Mouse (Mus musculus): ENCODE measurements around the gene Zfp593. TPM values are rescaled to one million over a fixed set of nuclear protein-coding genes. Genes with fewer than 3 reads are reported as not detected.

The Zfp593 gene
- polyA plus RNA-seq, 1 experiment from 2014 or later: 12.6 TPM

DNA sequence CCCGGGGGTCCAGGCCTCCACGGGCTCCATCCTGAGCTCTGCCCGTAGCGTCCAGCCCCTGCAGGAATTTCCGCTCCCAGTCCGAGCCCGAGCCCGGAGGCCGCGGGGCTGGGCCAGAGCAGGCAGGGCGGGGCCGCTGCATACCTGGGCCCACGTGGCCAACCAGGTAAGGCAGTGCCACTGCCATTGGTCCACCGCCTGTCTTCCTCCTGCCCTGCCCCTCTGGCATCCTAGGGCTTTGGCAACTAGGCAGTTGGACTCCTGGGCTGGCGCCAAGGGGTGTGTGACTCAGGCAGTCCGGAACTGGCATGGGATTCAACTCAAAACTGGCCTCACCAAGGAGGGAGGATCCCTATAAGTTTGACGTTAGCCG, 7.1 kb downstream of the Zfp593 start, which contains the start of gene Cnksr1:
Gene Cnksr1 (minus strand): TSS at position 121 of the 373 bp plus-strand sequence.
- Histone ChIP-seq H3K4me2 (ENCODE audit: low read depth, low read length) (peak within 1 kb of the TSS; percentile 51), H3K36me3 (ENCODE audit: control insufficient read depth, insufficient read depth, low read length) (no peaks in the 10 kb centered on the region), H3K9me3 (ENCODE audit: control insufficient read depth, low read length) (no peaks in the 10 kb centered on the region), H3K9ac (ENCODE audit: low read length) (peak within 1 kb of the TSS; percentile 71), H3K27me3 (ENCODE audit: control insufficient read depth, insufficient read depth, low read depth, low read length) (no peaks in the 10 kb centered on the region; the same call in 1 of the 2 replicates), H3K27ac (ENCODE audit: low read length) (peak within 1 kb of the TSS; percentile 54), H3K4me3 (ENCODE audit: low read length) (peak within 1 kb of the TSS; percentile 56), H3K4me1 (replicated peaks; ENCODE audit: control insufficient read depth, insufficient read depth, low read length) (peaks cover 10% of the 10 kb centered on the region; the same call in 1 of the 2 replicates)
- ATAC-seq (ENCODE audit: low read depth): peak; percentile 97
- WGBS: 1% methylated on average over 18 of the region's 18 CpGs

DNA sequence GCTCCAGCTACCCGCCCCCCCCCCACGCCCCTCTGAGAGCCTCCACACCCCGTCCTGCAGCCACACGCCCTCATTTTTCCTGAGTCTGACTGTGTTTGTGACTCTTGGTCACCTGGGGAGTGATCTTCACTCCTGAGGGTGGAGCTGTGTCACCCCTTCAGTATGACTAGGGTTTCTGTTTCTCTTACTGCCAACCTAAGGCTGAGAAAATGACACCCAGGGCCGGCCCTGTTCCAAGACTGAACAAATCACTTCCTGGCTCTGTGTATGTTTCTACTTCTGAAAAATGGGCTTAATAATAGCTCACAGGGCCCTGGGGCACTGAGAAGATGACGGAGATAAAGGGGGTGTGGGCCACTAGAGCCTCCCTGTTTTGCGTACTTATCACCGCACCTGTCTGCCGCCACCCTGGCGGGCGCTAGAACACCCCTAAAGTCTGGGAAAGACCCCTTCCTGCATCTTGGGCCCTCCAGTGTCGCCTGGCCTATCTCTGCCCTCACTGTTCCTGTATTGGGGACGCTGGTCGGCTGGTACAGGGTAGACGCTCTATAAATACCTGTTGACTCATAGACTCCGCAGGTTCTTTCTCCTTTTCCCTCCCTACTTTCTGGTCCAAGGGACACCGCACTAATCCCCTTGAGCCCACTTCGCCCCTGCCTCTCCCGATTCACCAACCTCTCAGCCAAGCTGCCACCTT, 7.7 kb downstream of the Zfp593 start:
- peak overlapping the region; percentile 56 for H3K4me3 ChIP-seq (ENCODE audit: low read length)
- H3K9me3 ChIP-seq (ENCODE audit: control insufficient read depth, low read length): no peaks in the 10 kb centered on the region
- 14% methylated on average over 18 of the region's 19 CpGs for WGBS
- peak overlapping the region; percentile 54 for H3K27ac ChIP-seq (ENCODE audit: low read length)
- peak; percentile 60 for ATAC-seq (ENCODE audit: low read depth)
- no peaks in the 10 kb centered on the region; the same call in 1 of the 2 replicates for H3K27me3 ChIP-seq (ENCODE audit: control insufficient read depth, insufficient read depth, low read depth, low read length)
- H3K4me1 ChIP-seq (replicated peaks; ENCODE audit: control insufficient read depth, insufficient read depth, low read length): peaks cover 10% of the 10 kb centered on the region; the same call in 1 of the 2 replicates
- peak overlapping the region; percentile 51 for H3K4me2 ChIP-seq (ENCODE audit: low read depth, low read length)
- no peaks in the 10 kb centered on the region for H3K36me3 ChIP-seq (ENCODE audit: control insufficient read depth, insufficient read depth, low read length)
- H3K9ac ChIP-seq (ENCODE audit: low read length): peak overlapping the region; percentile 71

DNA sequence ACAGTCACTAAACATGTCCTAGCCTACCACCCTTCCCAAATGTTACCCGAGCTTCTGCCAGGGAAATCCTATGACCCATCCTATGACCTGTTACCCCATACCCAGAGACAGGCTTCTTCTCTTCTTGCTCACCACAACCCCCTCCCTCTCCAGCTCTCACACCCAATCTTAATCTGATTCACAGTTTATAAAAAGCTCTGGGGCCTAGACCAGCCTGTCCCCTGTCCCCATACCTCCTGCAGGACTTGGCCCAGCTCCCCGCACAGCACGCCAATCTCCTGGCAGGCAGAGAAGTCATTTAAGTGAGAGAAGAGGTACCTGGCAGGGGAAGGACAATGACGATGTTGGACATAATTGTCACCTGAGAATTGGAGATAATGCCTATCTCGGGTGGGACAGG, 10.5 kb downstream of the Zfp593 start:
- WGBS: 79% methylated on average over 5 of the region's 5 CpGs
- Histone ChIP-seq H3K4me2 (ENCODE audit: low read depth, low read length) (no peak overlapping the region), H3K9me3 (ENCODE audit: control insufficient read depth, low read length) (no peaks in the 10 kb centered on the region), H3K27me3 (ENCODE audit: control insufficient read depth, insufficient read depth, low read depth, low read length) (no peaks in the 10 kb centered on the region; the same call in 1 of the 2 replicates), H3K4me1 (replicated peaks; ENCODE audit: control insufficient read depth, insufficient read depth, low read length) (peaks cover 10% of the 10 kb centered on the region; the same call in 1 of the 2 replicates), H3K4me3 (ENCODE audit: low read length) (no peak overlapping the region), H3K9ac (ENCODE audit: low read length) (no peak overlapping the region), H3K27ac (ENCODE audit: low read length) (no peak overlapping the region), H3K36me3 (ENCODE audit: control insufficient read depth, insufficient read depth, low read length) (no peaks in the 10 kb centered on the region)
- no peak for ATAC-seq (ENCODE audit: low read depth)

DNA sequence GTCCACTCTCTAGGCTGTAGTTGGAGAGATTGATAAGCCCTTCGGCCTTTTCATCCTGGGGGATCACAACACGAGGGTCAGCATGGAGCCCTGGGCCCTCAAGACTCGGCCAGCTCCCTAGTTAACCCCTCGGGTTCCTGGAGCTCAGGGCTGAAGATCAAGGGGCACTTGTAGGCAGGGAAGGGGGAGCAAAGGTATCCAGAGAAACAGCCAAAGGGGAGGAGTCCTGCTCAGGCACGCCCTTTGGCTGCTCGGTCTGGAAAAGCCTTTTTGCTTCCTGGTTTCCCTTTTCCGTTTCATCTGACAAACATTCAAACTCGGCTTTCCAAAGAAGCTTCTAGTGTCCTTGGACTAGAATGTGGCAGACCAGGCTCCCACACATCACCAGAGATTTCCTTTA, 15.0 kb downstream of the Zfp593 start:
- no peaks in the 10 kb centered on the region for H3K36me3 ChIP-seq (ENCODE audit: control insufficient read depth, insufficient read depth, low read length)
- WGBS: 23% methylated on average over 8 of the region's 8 CpGs
- no peak for ATAC-seq (ENCODE audit: low read depth)
- H3K9me3 ChIP-seq (ENCODE audit: control insufficient read depth, low read length): no peaks in the 10 kb centered on the region
- H3K27me3 ChIP-seq (ENCODE audit: control insufficient read depth, insufficient read depth, low read depth, low read length): no peaks in the 10 kb centered on the region
- H3K4me1 ChIP-seq (replicated peaks; ENCODE audit: control insufficient read depth, insufficient read depth, low read length): no peaks in the 10 kb centered on the region
- H3K4me3 ChIP-seq (ENCODE audit: low read length): no peak overlapping the region
- no peak overlapping the region for H3K27ac ChIP-seq (ENCODE audit: low read length)
- H3K9ac ChIP-seq (ENCODE audit: low read length): no peak overlapping the region
- no peak overlapping the region for H3K4me2 ChIP-seq (ENCODE audit: low read depth, low read length)

DNA sequence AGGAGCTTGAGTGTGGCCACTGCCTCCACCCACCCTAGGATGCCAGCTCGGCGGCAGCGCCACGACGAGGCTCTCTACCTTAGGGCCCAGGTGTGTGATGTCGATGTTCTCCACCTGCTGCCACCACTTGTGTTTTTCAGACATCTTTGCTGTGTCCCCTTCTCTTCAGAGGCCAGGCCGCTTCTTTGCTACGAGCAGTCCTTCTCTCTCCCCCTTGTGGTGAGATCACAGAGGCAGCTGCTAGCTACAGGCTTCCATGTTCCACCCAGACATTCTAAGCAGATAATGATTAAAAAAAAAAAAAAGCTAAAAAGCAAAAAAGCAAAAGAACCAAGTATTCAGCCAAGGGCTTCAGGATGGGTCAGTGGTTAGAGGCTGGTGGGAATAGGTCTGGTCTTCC, 18.2 kb downstream of the Zfp593 start, which contains the start of gene Catsper4:
Gene Catsper4 (minus strand): TSS at position 190 of the 400 bp plus-strand sequence.
- Histone ChIP-seq H3K27me3 (ENCODE audit: control insufficient read depth, insufficient read depth, low read depth, low read length) (no peaks in the 10 kb centered on the region), H3K4me2 (ENCODE audit: low read depth, low read length) (no peak within 1 kb of the TSS), H3K4me3 (ENCODE audit: low read length) (no peak within 1 kb of the TSS), H3K36me3 (ENCODE audit: control insufficient read depth, insufficient read depth, low read length) (no peaks in the 10 kb centered on the region), H3K9ac (ENCODE audit: low read length) (no peak within 1 kb of the TSS), H3K4me1 (replicated peaks; ENCODE audit: control insufficient read depth, insufficient read depth, low read length) (no peaks in the 10 kb centered on the region), H3K9me3 (ENCODE audit: control insufficient read depth, low read length) (no peaks in the 10 kb centered on the region), H3K27ac (ENCODE audit: low read length) (no peak within 1 kb of the TSS)
- 64% methylated on average over 8 of the region's 8 CpGs for WGBS
- no peak for ATAC-seq (ENCODE audit: low read depth)

DNA sequence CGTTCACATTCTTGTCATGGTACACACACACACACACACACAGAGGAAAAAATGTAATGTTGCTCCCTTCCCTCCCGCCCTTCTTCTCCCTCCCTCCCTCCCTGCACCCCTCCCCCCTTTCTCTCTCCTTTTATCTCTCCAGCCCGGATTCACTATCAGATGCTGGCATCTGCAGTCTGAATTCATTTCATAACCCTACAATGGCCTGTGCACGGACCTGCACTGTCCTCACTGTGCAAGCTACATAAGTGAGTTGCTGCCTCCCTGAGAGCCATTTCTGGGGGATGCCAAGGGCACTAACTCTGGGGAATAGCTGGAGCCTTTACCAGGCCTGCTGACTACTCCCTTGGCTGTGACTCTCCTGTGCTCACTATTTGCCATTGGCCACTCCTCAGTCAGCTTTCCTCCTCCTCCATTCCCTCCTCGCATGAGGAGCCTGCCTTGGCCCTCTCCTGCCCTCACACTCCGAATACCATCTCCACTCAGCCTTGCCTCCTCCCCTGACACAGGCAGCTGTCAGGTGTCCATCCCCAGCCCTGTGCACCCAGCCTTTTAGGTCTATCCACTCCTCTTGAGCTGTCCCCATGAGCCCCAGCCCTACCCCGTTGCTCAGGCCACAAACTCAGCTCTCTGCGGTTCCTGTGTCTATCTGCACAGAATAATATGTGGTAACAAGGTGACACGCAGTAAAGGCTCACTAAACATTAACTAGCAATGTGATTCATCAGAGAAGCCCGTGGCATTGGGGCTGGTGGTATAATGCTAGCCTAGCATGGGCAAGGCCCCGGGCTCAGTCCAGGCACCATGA, 22.4 kb downstream of the Zfp593 start:
- no peak overlapping the region for H3K4me3 ChIP-seq (ENCODE audit: low read length)
- no peaks in the 10 kb centered on the region for H3K4me1 ChIP-seq (replicated peaks; ENCODE audit: control insufficient read depth, insufficient read depth, low read length)
- WGBS: 43% methylated on average over 11 of the region's 11 CpGs
- H3K9me3 ChIP-seq (ENCODE audit: control insufficient read depth, low read length): no peaks in the 10 kb centered on the region
- H3K9ac ChIP-seq (ENCODE audit: low read length): no peak overlapping the region
- H3K27me3 ChIP-seq (ENCODE audit: control insufficient read depth, insufficient read depth, low read depth, low read length): no peaks in the 10 kb centered on the region
- H3K36me3 ChIP-seq (ENCODE audit: control insufficient read depth, insufficient read depth, low read length): no peaks in the 10 kb centered on the region
- ATAC-seq (ENCODE audit: low read depth): no peak
- no peak overlapping the region for H3K4me2 ChIP-seq (ENCODE audit: low read depth, low read length)
- H3K27ac ChIP-seq (ENCODE audit: low read length): no peak overlapping the region

DNA sequence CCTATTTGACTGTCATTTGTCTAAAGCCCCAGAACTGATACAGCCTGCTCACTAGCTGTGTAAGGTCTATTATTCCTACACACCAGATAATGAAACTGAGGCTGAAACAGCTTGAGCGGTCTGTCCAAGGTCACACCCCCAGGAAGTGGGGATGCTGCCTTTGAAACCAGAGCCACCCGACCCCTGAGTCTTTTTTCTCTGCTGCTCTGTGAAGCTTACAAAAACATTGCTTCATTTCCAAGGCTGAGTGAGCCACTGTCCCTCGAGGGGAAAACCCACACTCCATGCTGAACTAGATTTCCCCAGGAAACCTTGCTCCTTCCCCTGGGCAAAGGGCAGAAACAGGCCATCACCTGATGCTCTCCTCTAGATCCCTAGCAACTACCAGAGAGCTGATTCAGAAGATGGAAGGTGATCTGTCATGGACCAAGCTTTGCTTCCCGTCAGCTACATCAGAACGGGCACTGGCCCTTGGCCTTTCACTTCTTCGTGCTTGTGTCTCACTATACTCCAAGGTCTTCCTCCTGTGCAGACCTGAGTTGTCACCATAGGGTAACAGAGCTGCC, 38.8 kb downstream of the Zfp593 start:
- ATAC-seq (ENCODE audit: low read depth): no peak
- Histone ChIP-seq H3K27me3 (ENCODE audit: control insufficient read depth, insufficient read depth, low read depth, low read length) (no peaks in the 10 kb centered on the region), H3K9me3 (ENCODE audit: control insufficient read depth, low read length) (no peaks in the 10 kb centered on the region), H3K9ac (ENCODE audit: low read length) (no peak overlapping the region), H3K4me1 (replicated peaks; ENCODE audit: control insufficient read depth, insufficient read depth, low read length) (no peaks in the 10 kb centered on the region), H3K36me3 (ENCODE audit: control insufficient read depth, insufficient read depth, low read length) (no peaks in the 10 kb centered on the region), H3K4me3 (ENCODE audit: low read length) (no peak overlapping the region), H3K27ac (ENCODE audit: low read length) (no peak overlapping the region), H3K4me2 (ENCODE audit: low read depth, low read length) (no peak overlapping the region)
- WGBS: 49% methylated on average over 6 of the region's 6 CpGs

DNA sequence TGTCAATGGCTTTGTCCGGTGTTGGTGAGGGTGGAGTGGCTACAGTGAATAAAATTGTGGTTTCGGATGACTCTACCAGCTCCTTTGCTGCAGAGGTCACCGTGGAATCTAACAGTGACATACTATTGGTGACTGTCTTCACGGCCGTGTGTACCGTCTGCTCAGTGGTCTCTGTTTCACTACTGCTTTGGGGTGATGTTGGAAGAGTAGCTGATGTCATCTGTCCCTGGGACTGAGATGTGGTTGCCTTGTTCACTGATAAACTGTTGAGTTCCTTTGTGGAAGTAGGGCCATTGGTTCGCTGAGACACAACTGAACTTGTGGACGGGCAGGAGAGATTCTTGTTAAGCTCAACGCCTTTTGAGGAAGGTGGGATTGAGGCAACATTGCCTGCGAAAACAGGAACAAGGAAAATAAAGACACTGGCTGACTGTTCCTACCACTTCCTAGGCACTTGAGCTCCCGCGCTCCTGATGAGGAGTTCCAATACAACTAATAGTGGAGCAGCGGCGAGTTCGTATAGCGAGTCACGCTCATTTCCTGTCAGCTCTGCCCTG, 42.0 kb downstream of the Zfp593 start:
- Histone ChIP-seq H3K36me3 (ENCODE audit: control insufficient read depth, insufficient read depth, low read length) (no peaks in the 10 kb centered on the region), H3K4me3 (ENCODE audit: low read length) (no peak overlapping the region), H3K27ac (ENCODE audit: low read length) (no peak overlapping the region), H3K4me2 (ENCODE audit: low read depth, low read length) (no peak overlapping the region), H3K4me1 (replicated peaks; ENCODE audit: control insufficient read depth, insufficient read depth, low read length) (no peaks in the 10 kb centered on the region), H3K9me3 (ENCODE audit: control insufficient read depth, low read length) (no peaks in the 10 kb centered on the region), H3K9ac (ENCODE audit: low read length) (no peak overlapping the region), H3K27me3 (ENCODE audit: control insufficient read depth, insufficient read depth, low read depth, low read length) (no peaks in the 10 kb centered on the region)
- 80% methylated on average over 17 of the region's 17 CpGs for WGBS
- no peak for ATAC-seq (ENCODE audit: low read depth)

DNA sequence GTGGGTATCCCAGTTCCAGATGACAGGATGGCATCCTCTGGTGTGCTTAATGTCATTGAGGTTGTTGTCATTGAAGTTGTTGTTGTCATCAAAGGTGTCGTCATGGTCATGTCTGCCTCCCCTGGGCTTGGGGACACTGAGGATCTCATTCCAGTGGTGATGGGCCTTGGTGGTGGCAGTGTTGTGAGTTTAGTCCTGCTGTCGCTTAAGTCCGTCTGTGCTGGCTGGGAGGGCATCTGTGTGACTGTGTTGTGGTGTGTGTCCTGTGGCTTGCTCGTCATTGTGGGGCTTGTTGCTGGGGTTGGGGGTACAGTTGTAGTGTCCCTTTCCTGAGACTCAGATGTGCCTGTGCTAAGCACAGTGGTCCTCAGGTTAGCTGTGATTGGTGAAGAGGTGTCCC, 42.5 kb downstream of the Zfp593 start, which contains the start of gene Gm7534:
Gene Gm7534 (minus strand): TSS at position 101 of the 400 bp plus-strand sequence.
- WGBS: 88% methylated on average over 4 of the region's 4 CpGs
- no peak for ATAC-seq (ENCODE audit: low read depth)
- H3K9me3 ChIP-seq (ENCODE audit: control insufficient read depth, low read length): no peaks in the 10 kb centered on the region
- H3K4me3 ChIP-seq (ENCODE audit: low read length): no peak within 1 kb of the TSS
- no peak within 1 kb of the TSS for H3K4me2 ChIP-seq (ENCODE audit: low read depth, low read length)
- no peak within 1 kb of the TSS for H3K27ac ChIP-seq (ENCODE audit: low read length)
- no peaks in the 10 kb centered on the region for H3K36me3 ChIP-seq (ENCODE audit: control insufficient read depth, insufficient read depth, low read length)
- H3K9ac ChIP-seq (ENCODE audit: low read length): no peak within 1 kb of the TSS
- H3K4me1 ChIP-seq (replicated peaks; ENCODE audit: control insufficient read depth, insufficient read depth, low read length): no peaks in the 10 kb centered on the region
- no peaks in the 10 kb centered on the region for H3K27me3 ChIP-seq (ENCODE audit: control insufficient read depth, insufficient read depth, low read depth, low read length)

Data from lung, embryonic 16.5 days (tissue).